Mouse (Mus musculus): ENCODE data around the gene Hnf1a.

Hnf1a gene

DNA sequence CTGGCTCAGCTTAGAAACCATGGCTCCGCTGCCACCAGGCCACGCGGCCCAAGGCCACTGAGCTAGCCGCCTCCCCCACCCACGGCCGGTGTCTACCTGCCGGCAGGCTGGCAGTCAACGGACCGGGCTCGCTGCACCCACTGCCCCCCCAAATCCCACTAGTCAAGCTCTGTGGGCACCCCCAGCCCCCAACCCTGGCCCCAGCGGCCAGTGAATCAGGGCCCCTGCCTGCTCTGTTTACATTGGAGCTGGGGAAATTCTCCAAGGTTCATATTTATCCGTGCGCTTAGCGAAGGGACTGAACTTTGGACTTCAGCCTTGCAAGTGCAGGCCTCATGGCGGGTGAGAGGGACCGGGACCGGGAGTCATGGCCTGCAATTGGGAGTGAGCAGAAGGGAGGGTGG is at the start of gene Hnf1a:
TSS of gene Hnf1a (minus strand) at position 271 of the 404 bp plus-strand sequence.
- DNase-seq (ENCODE audit: low read depth, low spot score) = no peak

DNA sequence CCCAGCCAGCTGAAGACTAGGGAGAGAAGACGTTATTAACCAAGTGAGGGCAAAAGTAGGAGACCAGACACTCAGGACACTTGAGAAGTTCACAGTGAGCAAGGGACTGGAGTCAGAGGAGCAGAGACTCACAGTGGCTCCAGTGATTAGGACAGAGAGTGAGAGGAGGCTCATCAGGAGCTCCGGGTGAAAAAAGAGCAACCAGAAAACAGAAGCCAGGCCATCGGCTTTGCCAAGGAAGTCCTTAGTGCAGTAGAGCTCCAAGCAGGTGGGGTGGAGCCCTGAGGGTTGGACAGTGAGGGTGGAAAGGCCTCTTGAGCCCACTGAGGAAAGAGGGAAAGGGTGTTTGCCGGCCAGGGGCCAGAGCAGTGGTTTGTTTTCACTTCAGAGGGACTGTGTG is 47.9 kb upstream of the Hnf1a start:
- DNase-seq (ENCODE audit: low read depth, low spot score) = no peak

DNA sequence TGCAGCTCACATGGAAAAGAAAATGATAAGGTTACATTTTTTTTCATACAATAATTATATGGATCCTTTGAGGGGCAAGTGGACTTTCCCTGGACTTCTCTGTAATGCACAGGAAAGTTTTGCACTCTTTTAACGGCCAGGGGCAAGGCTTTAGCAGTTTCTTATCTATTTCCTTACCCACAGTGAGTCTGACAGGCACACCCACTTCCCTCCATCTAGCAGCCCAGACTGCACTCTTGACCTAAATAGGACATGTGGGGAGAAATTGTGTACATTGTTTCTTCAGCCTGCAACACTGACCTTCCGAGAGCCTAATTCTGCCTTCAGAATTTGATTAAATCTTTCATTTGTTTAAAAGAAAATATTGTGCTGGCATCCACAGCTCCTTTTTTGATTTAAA is 47.4 kb upstream of the Hnf1a start:
- DNase-seq (ENCODE audit: low read depth, low spot score) = no peak

DNA sequence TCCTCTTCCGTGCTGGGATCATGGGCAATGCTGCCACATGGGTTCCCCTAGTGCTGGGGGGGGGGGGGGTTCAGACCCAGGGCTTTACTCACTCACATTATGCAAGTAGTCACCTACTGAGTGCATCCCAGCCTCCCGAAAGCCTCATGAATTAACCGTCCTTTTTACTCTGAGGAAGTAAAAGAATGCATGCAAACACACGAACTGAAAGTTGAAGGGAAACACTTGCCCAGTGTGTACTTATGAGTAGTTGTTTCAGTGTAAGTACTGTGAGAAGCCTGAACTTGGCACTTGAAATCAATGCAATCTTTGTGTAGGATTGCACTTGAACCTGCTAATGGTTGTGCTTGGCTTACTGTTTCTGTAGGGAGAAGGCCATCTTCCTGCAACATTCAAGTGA is 44.2 kb upstream of the Hnf1a start:
- DNase-seq (ENCODE audit: low read depth, low spot score) = no peak

DNA sequence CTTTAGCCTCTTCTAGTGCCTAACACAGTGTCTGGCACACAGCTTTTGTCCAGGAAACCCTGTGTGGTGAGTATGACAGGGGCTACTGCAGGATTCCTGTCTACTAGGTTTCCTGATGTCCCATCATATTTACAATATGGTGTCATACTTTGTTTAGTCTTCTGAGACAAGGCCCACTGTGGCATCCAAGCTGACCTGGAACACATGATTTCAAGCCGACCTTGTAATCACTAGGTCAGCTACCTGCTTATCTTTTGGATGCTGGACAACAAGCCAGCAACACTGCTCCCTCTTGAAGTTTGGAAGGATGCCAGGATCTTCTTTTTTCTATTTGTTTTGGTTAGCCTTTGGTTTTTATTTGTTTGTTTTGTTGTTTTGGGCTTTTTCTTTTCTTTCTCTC is 43.7 kb upstream of the Hnf1a start:
- DNase-seq (ENCODE audit: low read depth, low spot score) = no peak

DNA sequence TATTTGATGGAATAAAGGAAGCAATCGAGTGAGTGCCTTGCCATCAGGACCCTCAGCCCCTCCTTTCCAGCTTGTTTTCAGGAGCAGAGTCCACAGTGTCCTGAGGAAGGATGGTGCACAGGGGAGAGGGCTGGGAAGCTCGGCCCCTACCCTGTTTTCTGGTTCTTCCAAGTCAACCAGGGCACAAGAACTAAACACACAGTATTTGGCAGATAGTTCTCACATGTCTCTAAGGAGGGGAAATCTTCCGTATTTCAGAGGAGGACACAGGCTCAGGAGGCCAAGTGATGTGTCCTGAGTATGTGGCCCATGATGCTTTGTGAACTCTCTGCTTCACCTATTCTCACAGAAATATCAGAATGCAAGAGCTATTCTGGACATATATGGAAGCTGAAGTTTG is 42.5 kb upstream of the Hnf1a start:
- DNase-seq (ENCODE audit: low read depth, low spot score) = no peak

DNA sequence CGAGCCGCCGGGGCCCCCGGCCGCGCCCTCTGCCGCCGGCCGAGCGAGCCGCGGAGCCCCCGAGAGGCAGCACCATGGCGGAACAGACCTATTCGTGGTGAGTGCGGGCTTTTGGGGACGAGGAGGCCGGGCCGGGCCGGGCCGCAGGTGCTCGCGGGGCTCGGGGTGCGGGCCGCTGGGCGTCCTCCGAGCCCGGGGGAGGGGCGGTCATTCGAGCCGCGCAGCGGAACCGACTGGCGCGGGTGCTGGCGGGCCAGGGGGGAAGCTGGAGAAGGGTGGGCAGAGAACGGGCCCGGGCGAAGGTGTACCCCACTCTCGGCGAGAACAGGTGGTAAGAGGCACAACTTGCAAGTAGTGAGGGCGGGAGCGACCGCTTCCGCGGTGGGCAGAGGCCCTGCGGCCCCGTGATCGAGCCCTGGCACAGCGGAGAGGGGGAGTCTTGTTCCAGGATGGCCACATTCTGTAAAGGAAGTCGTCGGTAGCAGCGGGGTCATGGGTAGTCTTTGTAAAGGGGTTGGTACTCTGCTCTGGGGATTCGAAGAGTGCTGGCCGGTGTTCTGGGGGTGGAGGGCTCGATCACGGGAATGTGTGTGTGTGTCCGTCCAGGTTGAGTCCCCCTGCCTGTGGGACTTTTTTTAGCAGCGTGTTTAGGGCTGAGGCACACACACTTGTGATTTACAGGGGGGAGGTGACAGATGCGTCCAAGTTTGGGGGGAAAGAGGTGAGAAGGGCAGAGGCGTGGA is 40.8 kb upstream of the Hnf1a start:
- no peak for DNase-seq (ENCODE audit: low read depth, low spot score)

DNA sequence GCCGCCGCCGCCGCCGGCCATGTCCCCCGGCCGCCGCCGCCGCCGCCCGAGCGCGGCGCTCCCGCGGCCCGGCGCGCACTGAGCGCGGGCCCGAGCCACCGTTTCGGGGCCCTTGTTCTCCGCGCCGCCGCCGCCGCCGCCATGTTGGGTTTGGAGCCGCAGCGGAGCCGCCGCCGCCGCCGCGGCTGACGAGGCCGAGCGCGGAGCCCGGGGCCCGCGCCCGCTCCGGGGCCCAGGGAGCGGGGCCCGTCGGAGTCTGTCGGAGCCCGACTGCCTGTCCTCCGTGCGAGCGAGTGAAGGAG is 40.3 kb upstream of the Hnf1a start:
- DNase-seq (ENCODE audit: low read depth, low spot score) = no peak

DNA sequence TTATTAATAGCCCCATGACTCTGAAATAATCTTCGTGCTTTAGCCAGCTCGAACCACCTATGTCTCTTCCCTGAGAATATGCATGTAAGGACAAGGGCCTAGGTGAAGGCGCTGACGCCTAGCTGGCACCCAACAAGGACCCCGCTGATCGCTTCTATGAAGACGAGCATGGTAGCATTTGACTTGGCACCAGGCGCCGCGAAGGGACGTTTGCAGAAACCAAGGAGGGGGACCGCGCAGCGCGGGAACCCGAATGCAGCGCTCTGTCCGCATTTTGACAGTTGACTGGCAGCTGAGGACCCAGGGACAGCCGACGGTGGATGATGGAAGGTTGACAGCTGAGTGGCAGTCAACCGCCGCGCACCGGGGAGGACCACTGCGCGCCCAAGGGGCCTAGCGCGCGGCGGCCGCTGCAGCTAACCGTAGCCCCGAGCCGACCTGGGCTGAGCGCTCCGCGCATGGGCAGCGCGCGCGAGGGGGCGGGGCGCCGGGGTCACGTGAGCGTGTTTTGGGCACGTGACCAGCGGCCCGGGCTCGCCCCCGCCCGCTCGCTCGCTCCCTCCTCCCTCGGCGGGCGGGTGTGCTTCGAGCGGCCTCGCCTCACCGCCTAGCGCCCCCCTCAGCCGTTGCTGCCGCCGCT is 39.8 kb upstream of the Hnf1a start, which contains the start of gene Sppl3:
TSS of gene Sppl3 (plus strand) at position 561 of the 640 bp plus-strand sequence.
- peak; percentile 90 for DNase-seq (ENCODE audit: low read depth, low spot score)

DNA sequence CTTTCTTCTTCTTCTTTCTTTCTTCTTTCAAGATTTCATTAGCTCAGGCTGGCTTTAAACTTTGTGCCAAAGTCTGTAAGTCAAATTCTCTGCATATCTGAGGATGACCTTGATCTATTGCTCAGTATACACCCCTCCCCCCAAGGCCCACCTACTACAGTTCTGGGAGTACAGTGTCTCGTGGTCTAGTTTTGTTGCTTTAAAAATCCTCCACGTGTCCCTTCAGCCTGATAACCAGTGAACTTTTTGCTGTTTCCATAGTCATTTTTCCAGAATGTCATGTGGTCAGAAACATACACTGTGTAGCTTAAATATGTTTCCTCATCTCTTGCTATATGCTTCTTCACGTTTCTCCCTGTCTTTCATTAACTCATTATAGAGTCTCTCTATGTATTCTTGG is 39.1 kb upstream of the Hnf1a start:
- no peak for DNase-seq (ENCODE audit: low read depth, low spot score)

DNA sequence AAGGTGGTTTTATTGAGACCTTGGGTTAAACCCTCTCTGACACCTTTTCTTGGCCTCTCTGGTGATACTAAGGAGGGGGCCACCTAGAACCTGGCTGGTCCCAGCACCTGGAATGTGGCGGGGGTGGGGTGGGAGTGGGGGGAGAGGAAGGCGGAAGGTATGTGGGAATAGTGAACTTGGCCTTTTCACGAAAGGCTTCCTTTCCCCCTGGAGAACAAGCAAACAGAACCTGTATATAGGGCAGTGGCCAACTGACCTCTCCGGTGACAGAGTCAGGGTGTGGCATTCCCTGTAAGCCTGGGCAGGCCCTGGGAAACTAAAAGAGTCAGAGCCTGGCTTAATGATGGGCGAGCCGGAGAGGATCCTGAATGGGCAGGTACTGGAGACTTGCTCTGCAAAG is 38.2 kb upstream of the Hnf1a start:
- no peak for DNase-seq (ENCODE audit: low read depth, low spot score)

DNA sequence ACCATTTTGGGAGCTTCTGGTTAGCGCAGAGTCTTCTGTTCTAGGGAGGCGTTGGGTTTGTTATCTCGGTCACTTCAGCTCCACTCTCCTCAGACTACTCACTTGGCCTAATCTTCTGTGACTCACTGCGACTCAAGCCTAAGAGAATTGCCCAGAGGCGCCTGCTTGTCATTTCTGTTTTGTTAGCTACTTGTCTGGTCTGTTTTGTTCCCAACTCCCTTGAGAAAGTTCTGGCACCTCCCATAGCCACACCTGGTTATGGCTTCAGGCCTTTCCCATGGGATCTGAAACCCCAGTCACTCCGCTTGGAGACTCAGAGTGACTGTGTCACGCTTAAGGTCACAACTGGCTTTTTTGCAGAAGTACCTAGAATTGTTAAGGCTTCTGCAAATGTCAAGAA is 37.4 kb upstream of the Hnf1a start:
- DNase-seq (ENCODE audit: low read depth, low spot score) = no peak

DNA sequence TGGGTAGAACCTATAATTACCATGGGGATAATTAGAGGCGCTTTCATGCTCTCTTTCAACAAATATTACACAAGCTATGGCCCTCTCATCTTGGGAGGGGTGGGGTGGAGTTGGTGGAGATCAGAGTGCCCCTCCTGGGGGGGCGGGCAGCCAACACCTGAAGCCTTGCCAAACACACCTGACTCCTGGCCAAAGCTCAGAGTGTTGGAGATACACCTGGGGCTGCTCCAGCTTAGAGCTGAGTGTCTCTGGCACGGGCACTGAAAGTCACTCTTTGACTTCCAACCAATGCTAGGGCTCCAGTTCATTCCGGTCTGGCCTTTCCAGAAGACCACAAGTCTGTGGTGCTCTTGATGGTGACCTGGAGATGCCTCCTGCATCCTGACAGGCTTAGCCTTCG is 36.9 kb upstream of the Hnf1a start:
- DNase-seq (ENCODE audit: low read depth, low spot score) = no peak

DNA sequence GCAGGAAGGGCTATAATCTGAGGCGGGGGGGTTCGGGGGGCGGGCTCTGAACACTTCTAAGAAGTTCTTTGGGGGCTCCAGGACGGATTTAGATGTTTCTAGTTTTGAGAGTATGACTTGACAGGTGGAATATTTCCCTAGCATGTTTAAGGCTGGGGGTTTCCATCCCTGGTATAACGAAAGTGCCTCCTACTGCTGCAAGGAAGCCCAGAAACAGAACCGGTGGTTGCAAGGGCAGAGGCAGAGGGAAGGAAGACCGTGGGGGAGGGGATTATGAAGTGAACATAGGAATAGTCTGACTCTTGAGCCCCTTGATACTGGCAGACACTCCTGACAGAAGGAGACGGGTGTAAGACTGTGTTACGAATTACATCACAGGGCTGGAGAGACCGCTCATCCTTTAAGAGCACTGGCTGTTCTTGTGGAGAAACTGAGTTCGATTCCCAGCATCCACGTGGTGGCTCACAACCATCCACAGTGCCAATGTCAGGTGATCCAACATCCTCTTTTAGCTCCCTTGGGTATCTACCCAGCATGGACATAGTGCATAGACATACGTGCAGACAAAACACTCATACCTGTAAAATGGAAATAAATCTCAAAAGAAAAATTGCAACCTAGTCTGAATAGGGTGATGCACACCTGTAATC is 32.5 kb upstream of the Hnf1a start:
- no peak for DNase-seq (ENCODE audit: low read depth, low spot score)

DNA sequence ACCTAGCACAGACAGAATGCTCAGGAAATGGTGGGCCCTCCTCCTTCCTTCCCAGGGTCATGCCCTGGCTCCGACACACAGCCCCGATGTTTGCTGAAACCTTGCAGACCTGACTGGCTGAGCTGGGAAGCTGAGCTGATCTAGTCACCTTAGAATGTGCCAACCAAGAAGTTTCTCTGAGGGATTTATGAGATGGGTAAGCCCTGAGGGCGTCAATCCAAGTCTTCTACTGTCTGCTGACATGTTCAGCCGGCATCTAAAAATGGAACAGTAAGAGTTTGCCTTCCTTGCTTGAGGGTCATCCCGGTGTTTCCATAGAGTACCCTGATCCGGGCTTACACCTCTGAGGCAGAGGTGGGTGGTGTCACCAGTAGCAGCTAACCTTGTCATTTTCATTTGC is 31.9 kb upstream of the Hnf1a start:
- peak; percentile 85 for DNase-seq (ENCODE audit: low read depth, low spot score)

DNA sequence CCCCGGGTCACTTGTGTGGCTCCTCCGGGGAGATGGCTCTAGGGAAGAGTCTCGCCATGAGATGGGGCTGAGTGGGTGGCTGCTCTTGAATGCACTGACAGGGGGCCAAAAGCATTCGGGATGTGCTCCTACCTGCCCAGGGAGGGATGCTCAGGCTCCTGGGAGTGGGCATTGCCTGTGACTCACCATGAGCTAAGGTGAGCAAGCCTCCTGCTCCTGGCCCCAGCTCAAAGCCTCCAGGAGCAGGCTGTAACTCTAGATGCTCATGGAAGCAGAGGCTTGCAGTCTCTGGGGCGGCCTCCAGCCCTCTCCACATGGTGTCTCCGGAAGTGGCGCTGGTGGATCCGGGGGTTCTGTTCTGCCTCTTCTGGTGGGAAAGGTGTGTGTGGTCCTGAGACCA is 30.6 kb upstream of the Hnf1a start:
- no peak for DNase-seq (ENCODE audit: low read depth, low spot score)

DNA sequence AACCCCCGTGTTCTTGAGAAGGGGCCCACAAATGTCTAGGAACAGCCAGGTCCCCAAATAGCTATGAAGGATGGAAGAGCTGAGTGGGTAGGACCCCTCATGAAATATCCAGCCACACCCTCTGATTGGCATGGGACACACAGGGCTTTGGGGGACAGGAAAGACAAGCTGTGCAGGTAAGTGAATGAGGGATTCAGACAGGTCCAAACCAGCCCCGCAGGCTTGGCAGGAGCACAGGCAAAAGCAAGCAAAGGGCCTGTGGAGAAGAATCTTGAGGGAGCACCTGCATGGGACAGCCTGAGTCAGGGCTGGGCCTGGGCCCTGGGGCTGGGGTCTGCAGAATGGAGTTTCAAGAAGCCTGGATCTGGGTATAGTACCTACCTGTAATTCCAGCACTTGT is 29.6 kb upstream of the Hnf1a start:
- no peak for DNase-seq (ENCODE audit: low read depth, low spot score)

DNA sequence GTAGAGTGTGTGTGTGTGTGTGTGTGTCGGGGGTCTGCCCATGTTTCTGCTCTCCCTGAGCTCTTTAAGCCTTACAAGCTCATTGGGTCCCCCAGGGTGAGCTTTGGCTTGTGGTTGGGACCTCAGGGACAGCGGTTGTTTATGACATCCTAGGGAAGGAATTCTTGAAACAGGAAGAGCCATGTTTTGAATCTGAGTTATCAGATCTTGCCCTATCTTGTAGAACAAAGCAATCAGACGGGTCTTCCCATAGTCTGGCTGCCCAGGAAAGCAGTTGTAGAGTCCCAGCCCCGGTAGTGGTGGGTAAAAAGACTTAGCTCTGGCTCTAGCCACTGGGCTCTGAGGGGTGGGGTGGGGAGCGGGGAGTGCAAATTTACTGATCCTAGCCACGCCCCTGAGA is 26.4 kb upstream of the Hnf1a start:
- no peak for DNase-seq (ENCODE audit: low read depth, low spot score)

DNA sequence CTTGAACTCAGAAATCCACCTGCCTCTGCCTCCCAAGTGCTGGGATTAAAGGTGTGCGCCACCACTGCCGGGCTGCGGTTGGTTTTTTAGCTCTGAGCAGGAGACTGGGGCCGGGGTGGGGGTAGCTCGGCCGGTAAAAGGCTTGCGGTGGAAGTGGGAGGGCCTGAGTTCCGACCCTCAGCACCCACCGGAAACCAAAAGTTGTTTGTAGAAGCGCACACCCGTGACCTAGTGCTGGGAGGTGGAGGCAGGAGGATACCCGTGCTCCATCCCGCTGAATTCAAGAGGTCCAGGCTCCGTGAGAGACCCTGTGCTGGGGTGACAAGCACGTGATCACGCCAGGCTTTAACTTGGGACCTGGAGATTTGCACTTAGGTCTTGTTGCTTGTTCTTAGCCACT is 25.6 kb upstream of the Hnf1a start:
- DNase-seq (ENCODE audit: low read depth, low spot score) = no peak

DNA sequence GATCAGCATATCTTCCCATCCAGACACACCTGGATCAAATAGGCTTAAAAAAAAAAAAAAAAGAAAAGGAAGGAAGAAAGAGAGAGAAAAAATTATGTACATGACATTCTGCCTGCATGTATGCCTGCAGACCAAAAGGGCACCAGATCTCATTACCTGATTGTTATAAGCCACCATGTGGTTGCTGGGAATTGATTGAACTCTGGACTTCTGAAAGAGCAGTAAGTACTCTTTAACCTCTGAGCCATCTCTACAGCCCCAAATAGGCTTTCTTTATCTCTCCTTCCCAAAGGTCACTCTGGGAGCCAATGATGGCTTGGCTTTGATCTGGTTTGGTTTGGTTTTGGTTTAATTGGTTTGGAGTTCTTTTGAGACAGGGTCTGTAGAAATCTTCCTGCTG is 14.2 kb upstream of the Hnf1a start:
- no peak for DNase-seq (ENCODE audit: low read depth, low spot score)

DNA sequence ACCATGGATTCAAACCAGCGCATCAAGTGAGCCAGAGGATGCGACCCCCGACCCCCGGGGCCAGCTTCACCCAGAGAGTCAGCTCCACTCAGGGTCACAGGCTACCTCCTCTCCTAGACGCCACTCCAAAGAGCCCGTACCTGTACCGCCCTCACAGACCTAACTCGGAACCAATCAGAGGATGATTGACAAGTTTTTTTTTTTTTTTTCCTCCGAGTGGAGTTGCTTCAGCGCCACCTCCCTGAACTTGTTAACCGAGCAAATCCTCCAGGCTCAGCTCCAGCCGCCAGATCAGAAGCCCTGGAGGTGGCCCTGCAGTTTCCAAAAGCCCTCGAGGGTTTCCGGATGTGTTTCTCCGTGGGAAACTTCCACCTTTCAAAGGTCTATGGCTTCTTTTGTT is 11.1 kb upstream of the Hnf1a start:
- no peak for DNase-seq (ENCODE audit: low read depth, low spot score)

DNA sequence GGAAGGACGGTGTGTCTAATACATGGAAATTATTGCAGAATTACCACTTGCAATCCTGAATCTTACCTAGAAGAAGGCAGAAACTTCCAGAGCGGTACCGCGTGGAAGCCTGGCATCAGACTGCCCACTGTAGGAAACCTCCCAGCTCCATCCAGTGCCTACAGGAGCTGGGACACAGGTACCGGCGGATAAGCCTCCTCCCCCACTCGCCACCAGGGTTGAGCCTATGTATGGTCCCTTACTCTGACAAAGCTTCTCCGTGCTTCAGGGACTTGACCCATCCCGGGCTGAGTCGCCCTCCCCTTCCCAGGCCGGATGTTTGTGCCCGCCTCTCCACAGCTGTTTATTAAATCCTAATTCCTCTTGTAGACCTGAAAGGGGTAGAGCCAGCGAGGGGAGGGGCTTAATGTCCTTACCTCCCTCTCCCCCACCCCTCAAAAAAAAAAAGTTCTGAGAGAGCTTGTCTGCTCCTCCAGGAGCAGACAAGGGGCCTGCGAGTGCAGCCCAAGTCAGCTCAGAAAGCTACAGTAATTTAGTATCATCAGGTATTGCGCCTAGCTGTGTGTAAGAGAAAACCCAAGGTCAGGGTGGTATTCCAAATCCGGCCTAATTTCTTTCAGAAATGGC is 9.3 kb upstream of the Hnf1a start:
- DNase-seq (ENCODE audit: low read depth, low spot score) = no peak
